Mouse (Mus musculus) left cerebral cortex, postnatal 36 days (tissue): ENCODE measurements at regions not wholly inside any gene's neighbourhood (a gene's known extent, or its start where the extent isn't known, plus 50 kb on each side); places are given as distances from the start of the nearest gene placed in this dataset.
"Not testable (repeated sequence)": the region's sequence is repeated elsewhere in the genome, so short reads cannot be mapped to it uniquely, and the experiment has no call there.

ENCODE experiments used
- DNase-seq, 2 experiments: peaks; one replicate each; pipeline ENCODE4 v3.0.0; 2021 to 2022; ENCODE audit warnings: low spot score in 2 of 2, mixed read lengths in 1 of 2
- intact Hi-C: fragments of 180-260 bp; cut with DNase I; formaldehyde crosslinking; loops from one replicate; pipeline ENCODE4 v1.15.1; 2025

GRCm38 (mm10) chr7:60293556-60293955 lies 153.5 kb upstream of the Snrpn start:
- DNase-seq, result no peak
- intact Hi-C loops, result no loop called here

- DNase-seq, result not testable (repeated sequence)
Measured at GRCm38 (mm10) chr7:60244187-60244866, 104.3 kb upstream of the Snrpn start.

GRCm38 (mm10) chr7:60243746-60244145 lies 103.7 kb upstream of the Snrpn start:
- peak in 1 of 2 experiments; percentile 25 for DNase-seq
- intact Hi-C loops, result not testable (repeated sequence)

More at GRCm38 (mm10) chr7:60244187-60244866, 104.3 kb upstream of the Snrpn start:
- intact Hi-C loops, result not testable (repeated sequence)

- DNase-seq, result peak in 1 of 2 experiments; percentile 9
- intact Hi-C loops, result not testable (repeated sequence)
Measured at GRCm38 (mm10) chr7:60238595-60239195, 98.7 kb upstream of the Snrpn start.

- DNase-seq, result peak; percentile 17 to 21
- intact Hi-C loops, result not testable (repeated sequence)
Measured at GRCm38 (mm10) chr7:60216358-60217273, 76.6 kb upstream of the Snrpn start.
